Mouse (Mus musculus) gastrocnemius, postnatal 36 days (tissue): ENCODE data around the gene Nek7. TPM values are rescaled to one million over a fixed set of nuclear protein-coding genes. Genes with fewer than 3 reads are reported as not detected.

Experiments used
- total RNA-seq, 2 experiments: library from RNA; stranded (reverse); gene quantifications; 2 replicates each; pipeline ENCODE4 v1.2.3; 2021

Nek7 gene
- total RNA-seq, 2 experiments from 2014 or later = 85.8 to 90.1 TPM

Other genes starting within 250 kb of the Nek7 start
- gene Lhx9, start 228.4 kb upstream of the Nek7 start, total RNA-seq = not detected
- gene 2310009B15Rik, start 236.7 kb upstream of the Nek7 start, total RNA-seq = 10 to 100 TPM; 11.2 to 18.4 TPM